Mouse (Mus musculus): ENCODE results near the gene Rgs4. TPM values are rescaled to one million over a fixed set of nuclear protein-coding genes. Genes with fewer than 3 reads are reported as not detected.

The Rgs4 gene
- polyA plus RNA-seq, 1 experiment from 2014 or later, result 17.9 TPM

Other genes starting within 250 kb of the Rgs4 start
- 62.4 and 69.7 TPM in 2 replicates for gene Nuf2, start 216.2 kb downstream of the Rgs4 start, polyA plus RNA-seq (2016; fragmentation: Nextera tagmentation; extraction: Ambion mirVana)
- 4.7 and 5.5 TPM in 2 replicates for gene Rgs5, start 92.1 kb downstream of the Rgs4 start, polyA plus RNA-seq (2016; fragmentation: Nextera tagmentation; extraction: Ambion mirVana)
- 0.79 and 0.94 TPM in 2 replicates for gene Ccdc190, start 181.0 kb upstream of the Rgs4 start, polyA plus RNA-seq (2016; fragmentation: Nextera tagmentation; extraction: Ambion mirVana)
- gene Hsd17b7, start 221.6 kb upstream of the Rgs4 start, polyA plus RNA-seq (2016; fragmentation: Nextera tagmentation; extraction: Ambion mirVana), result 26.9 and 27.3 TPM in 2 replicates